In genomic region chr4:140423791-140424190, GRCm38 (mm10) we compare ENCODE assay signal across 15 mouse cellular contexts.
DNase-seq lines count a peak whose midpoint lies in the region.
"Had no signal": no experiment of that assay in that cellular context is flagged by ENCODE, and none has a peak within 500 bp of the region (broad histone marks: within the 10 kb centered on the region; RNA-seq: fewer than 3 reads in every experiment).

No protein-coding gene starts in this region.

- intact Hi-C loops in left cerebral cortex, postnatal 36 days (cut with DNase I) = loop anchor here (5.0 kb wide), 1 partner anchor 51 kb away; no protein-coding TSS in a partner anchor

- peak; percentile 84 for DNase-seq in right cerebral cortex, adult 18-20 months
- DNase-seq in right cerebral cortex, postnatal 4 days = no peak
- peak; percentile 76 for DNase-seq in layer of hippocampus, adult 9-11 months
- DNase-seq in left cerebral cortex, postnatal 36 days (ENCODE audit: low spot score in 2 of 2) = peak; percentile 75 to 79
- no peak for DNase-seq in kidney, postnatal 36 days
- no peak for DNase-seq in thymus, postnatal 0 days (ENCODE audit: low spot score)
- no peak for DNase-seq in cerebellum, adult 9-10 months
- DNase-seq: B cell, adult 2 months; cerebellum, adult 11-12 months; gastrocnemius, postnatal 10 days; kidney, adult 8-10 months; liver; lung, adult 18-20 months; lung, postnatal 4 days; thymus, postnatal 14 days had no signal

Comparison
In these comparisons a context has a peak if more than half of its experiments do, and no peak if none do; other contexts are left out.
1. DNase-seq: peak in right cerebral cortex, adult 18-20 months (single experiment), layer of hippocampus, adult 9-11 months (single experiment) and left cerebral cortex, postnatal 36 days (2 of 2); none in right cerebral cortex, postnatal 4 days (single experiment), kidney, postnatal 36 days (0 of 2), thymus, postnatal 0 days (single experiment) and cerebellum, adult 9-10 months (single experiment).